Mouse (Mus musculus): ENCODE results near the gene Efna3.

Gene Efna3

DNA sequence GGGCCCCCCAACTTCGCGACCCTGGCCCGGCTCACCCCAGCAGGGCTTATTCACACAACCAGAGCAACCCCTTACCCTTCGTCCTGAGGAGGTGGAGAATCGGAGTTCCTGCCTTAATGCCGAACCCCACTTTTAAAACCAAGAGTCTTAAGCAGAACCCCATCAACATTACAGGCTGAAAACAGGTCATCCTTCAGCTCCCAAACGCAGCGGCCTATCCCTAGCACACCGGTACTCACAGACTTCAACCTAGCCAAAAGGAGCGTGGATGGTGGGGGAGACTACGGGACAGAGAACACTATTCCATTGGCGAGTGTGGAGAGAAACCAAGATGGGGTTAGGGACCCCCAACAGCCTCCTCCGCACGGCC is 649 bp downstream of the Efna3 start:
- peaks cover 71% of the 10 kb centered on the region for H3K4me1 ChIP-seq (replicated peaks; ENCODE audit: low read depth, low read length)
- no peaks in the 10 kb centered on the region for H3K9me3 ChIP-seq (ENCODE audit: low read length)
- H3K4me3 ChIP-seq (replicated peaks; ENCODE audit: low read length), result peak overlapping the region; percentile 84
- TF ChIP-seq CTCF (conservative IDR thresholded peaks at IDR 0.05; ENCODE audit: low read length) (no peak), NANOG (IDR thresholded peaks at IDR 0.05; ENCODE audit: borderline replicate concordance, low read length) (no peak), POU5F1 (IDR thresholded peaks at IDR 0.05; ENCODE audit: borderline replicate concordance, low read length) (no peak)
- H3K27me3 ChIP-seq (ENCODE audit: insufficient read depth, low read length), result peaks cover 70% of the 10 kb centered on the region
- H3K36me3 ChIP-seq (ENCODE audit: insufficient read depth, low read length), result no peaks in the 10 kb centered on the region

DNA sequence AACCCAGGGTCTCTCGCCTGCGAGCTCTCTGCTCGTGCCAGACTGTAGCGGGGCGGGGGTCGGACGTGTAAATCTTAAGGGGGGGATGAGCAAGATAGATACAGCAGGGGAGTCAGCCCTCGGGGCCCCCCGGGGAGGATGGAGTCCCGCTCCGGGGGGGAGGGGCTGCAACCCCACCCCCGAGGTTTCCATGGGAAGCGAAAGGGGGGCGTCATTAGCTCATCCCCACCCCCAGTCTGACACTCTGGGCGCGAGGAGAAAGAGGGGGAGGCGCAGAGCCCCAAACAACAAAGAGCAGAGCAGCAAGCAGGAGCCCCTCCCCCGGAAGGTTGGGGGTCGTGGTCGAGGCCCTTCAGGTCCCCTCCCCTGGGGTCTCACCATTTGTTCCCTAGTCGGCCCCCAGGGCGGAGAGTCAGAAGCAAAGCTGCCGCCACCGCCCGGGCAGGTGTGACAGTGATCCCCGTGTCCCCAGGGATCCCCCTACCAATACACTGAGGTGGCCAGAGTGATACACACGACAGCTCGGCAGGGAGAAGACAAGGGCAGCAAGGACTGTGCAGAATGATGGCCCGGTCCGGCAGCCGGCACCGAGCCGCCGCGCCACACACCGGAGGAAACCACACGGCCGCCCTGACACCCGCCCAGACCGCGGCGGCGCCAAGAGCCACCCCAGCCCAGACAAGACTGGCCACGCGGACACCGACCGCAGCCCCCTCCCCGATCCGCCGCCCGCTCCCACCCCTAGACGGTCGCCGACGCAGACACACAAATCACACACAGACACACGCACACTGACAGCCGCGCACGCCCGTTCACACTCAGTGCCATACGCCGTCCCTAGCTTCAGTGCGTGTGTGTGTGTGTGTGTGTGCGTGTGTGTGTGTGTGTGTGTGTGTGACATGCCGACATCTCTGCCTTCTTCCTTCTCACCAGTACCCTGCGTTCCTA is 1.3 kb downstream of the Efna3 start:
- TF ChIP-seq NANOG (IDR thresholded peaks at IDR 0.05; ENCODE audit: borderline replicate concordance, low read length), result no peak
- TF ChIP-seq CTCF (conservative IDR thresholded peaks at IDR 0.05; ENCODE audit: low read length), result no peak
- TF ChIP-seq POU5F1 (IDR thresholded peaks at IDR 0.05; ENCODE audit: borderline replicate concordance, low read length), result no peak
- Histone ChIP-seq H3K27me3 (ENCODE audit: insufficient read depth, low read length) (peaks cover 70% of the 10 kb centered on the region), H3K4me3 (replicated peaks; ENCODE audit: low read length) (peak overlapping the region; percentile 84), H3K9me3 (ENCODE audit: low read length) (no peaks in the 10 kb centered on the region), H3K36me3 (ENCODE audit: insufficient read depth, low read length) (no peaks in the 10 kb centered on the region), H3K4me1 (replicated peaks; ENCODE audit: low read depth, low read length) (peaks cover 71% of the 10 kb centered on the region)

GRCm38 (mm10) chr3:89320581-89321182 is 2.1 kb downstream of the Efna3 start:
- Histone ChIP-seq H3K27me3 (ENCODE audit: insufficient read depth, low read length) (peaks cover 72% of the 10 kb centered on the region), H3K9me3 (ENCODE audit: low read length) (no peaks in the 10 kb centered on the region), H3K4me3 (replicated peaks; ENCODE audit: low read length) (peak overlapping the region; percentile 84), H3K4me1 (replicated peaks; ENCODE audit: low read depth, low read length) (peaks cover 75% of the 10 kb centered on the region), H3K36me3 (ENCODE audit: insufficient read depth, low read length) (no peaks in the 10 kb centered on the region)
- TF ChIP-seq CTCF (conservative IDR thresholded peaks at IDR 0.05; ENCODE audit: low read length), result no peak

DNA sequence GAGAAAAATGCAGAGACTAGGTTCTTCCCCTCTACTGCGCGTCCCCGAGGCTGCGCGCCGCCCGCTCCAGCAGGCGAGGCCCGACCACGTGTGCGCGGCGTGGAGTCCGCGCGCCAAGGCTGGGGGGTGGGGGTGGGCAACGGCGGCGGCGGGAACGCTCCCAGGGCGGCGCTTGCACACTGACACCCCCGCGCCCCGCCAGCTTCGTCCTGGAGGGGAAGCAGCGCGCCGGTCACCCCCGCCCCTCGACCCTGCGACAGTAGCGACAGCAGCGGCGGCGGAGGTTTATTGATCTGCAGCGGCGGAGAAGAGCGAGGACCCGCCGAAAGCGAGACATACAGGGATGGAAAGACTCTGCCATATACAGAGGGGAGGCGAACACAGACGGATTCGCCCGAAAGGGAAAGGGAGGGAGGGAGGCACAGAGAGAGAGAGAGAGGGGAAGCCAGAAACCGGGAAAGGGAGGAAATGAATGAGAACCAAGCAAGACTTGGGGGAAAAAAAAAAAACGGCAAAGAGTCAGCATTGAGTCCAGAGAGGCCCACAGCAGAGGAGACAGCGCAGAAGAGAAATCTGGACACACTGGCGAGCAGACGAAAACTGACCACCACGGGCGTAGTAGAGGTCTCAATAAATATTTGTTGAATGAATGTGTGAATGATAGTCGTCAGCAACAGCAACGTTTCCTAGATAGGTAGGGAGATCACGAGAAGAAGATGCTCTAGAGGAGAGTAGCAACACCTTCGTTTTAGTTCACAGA is 3.0 kb downstream of the Efna3 start:
- peaks cover 69% of the 10 kb centered on the region for H3K27me3 ChIP-seq (ENCODE audit: insufficient read depth, low read length)
- TF ChIP-seq NANOG (IDR thresholded peaks at IDR 0.05; ENCODE audit: borderline replicate concordance, low read length) (no peak), POU5F1 (IDR thresholded peaks at IDR 0.05; ENCODE audit: borderline replicate concordance, low read length) (no peak), CTCF (conservative IDR thresholded peaks at IDR 0.05; ENCODE audit: low read length) (no peak)
- H3K4me1 ChIP-seq (replicated peaks; ENCODE audit: low read depth, low read length), result peaks cover 81% of the 10 kb centered on the region
- no peaks in the 10 kb centered on the region for H3K9me3 ChIP-seq (ENCODE audit: low read length)
- peak overlapping the region; percentile 84 for H3K4me3 ChIP-seq (replicated peaks; ENCODE audit: low read length)
- H3K36me3 ChIP-seq (ENCODE audit: insufficient read depth, low read length), result no peaks in the 10 kb centered on the region

GRCm38 (mm10) chr3:89318971-89319590 is 3.7 kb downstream of the Efna3 start:
- Histone ChIP-seq H3K4me3 (replicated peaks; ENCODE audit: low read length) (peak overlapping the region; percentile 65), H3K9me3 (ENCODE audit: low read length) (no peaks in the 10 kb centered on the region), H3K4me1 (replicated peaks; ENCODE audit: low read depth, low read length) (peaks cover 86% of the 10 kb centered on the region), H3K27me3 (ENCODE audit: insufficient read depth, low read length) (peaks cover 69% of the 10 kb centered on the region), H3K36me3 (ENCODE audit: insufficient read depth, low read length) (no peaks in the 10 kb centered on the region)
- TF ChIP-seq NANOG (IDR thresholded peaks at IDR 0.05; ENCODE audit: borderline replicate concordance, low read length) (no peak), CTCF (conservative IDR thresholded peaks at IDR 0.05; ENCODE audit: low read length) (no peak), POU5F1 (IDR thresholded peaks at IDR 0.05; ENCODE audit: borderline replicate concordance, low read length) (no peak)

DNA sequence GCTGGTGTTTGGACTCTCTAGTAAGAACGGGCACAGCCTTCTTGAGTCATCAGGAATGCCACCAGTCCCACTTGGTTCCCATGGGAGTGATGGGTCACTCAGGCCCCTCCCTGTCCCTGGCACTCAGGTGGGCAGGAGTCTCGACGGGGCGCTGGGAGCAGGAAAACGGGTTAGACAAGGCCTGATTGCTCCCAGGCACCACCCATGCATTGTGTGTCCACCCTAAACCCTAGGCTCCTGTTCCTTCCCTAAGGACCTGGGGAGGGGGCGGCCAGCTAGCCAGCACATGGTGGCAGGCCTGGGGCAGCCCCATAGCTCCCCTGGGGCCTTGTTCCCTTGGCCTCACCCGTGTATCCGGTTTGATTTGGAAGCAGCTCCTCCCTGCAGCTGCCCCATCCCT is 4.4 kb downstream of the Efna3 start:
- H3K36me3 ChIP-seq (ENCODE audit: insufficient read depth, low read length), result no peaks in the 10 kb centered on the region
- H3K4me3 ChIP-seq (replicated peaks; ENCODE audit: low read length), result peak overlapping the region; percentile 29; the same call in 1 of the 2 replicates
- H3K27me3 ChIP-seq (ENCODE audit: insufficient read depth, low read length), result peaks cover 64% of the 10 kb centered on the region
- H3K9me3 ChIP-seq (ENCODE audit: low read length), result no peaks in the 10 kb centered on the region
- H3K4me1 ChIP-seq (replicated peaks; ENCODE audit: low read depth, low read length), result peaks cover 86% of the 10 kb centered on the region
- TF ChIP-seq NANOG (IDR thresholded peaks at IDR 0.05; ENCODE audit: borderline replicate concordance, low read length) (no peak), CTCF (conservative IDR thresholded peaks at IDR 0.05; ENCODE audit: low read length) (no peak), POU5F1 (IDR thresholded peaks at IDR 0.05; ENCODE audit: borderline replicate concordance, low read length) (no peak)

GRCm38 (mm10) chr3:89317246-89317645 is 5.5 kb downstream of the Efna3 start:
- H3K9me3 ChIP-seq (ENCODE audit: low read length), result no peaks in the 10 kb centered on the region
- no peaks in the 10 kb centered on the region for H3K36me3 ChIP-seq (ENCODE audit: insufficient read depth, low read length)

DNA sequence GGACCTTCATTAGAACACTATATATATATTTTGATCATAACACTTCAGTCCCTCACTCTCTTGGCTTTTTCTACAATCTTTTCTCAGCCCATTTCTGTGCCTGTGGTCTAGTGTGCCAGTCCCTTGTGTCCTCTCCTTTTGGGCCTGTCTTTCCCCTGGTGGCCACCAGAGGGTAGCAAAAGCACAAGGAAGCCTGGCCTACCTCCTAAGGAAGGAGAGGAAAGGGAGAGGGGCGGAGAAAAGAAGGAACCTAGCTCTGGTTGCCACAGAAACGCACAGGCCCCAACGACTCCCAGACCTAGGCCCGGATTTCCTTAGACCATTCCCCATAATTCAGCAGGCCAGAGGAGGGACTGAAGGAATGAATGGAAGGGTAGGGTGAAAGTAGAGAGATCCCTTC is 5.9 kb downstream of the Efna3 start:
- TF ChIP-seq NANOG (IDR thresholded peaks at IDR 0.05; ENCODE audit: borderline replicate concordance, low read length) (no peak), POU5F1 (IDR thresholded peaks at IDR 0.05; ENCODE audit: borderline replicate concordance, low read length) (no peak), CTCF (conservative IDR thresholded peaks at IDR 0.05; ENCODE audit: low read length) (peak; percentile 99)
- Histone ChIP-seq H3K4me3 (replicated peaks; ENCODE audit: low read length) (peak overlapping the region; percentile 75), H3K27me3 (ENCODE audit: insufficient read depth, low read length) (peaks cover 53% of the 10 kb centered on the region), H3K4me1 (replicated peaks; ENCODE audit: low read depth, low read length) (peaks cover 76% of the 10 kb centered on the region), H3K36me3 (ENCODE audit: insufficient read depth, low read length) (no peaks in the 10 kb centered on the region), H3K9me3 (ENCODE audit: low read length) (no peaks in the 10 kb centered on the region)

More at GRCm38 (mm10) chr3:89317246-89317645, 5.5 kb downstream of the Efna3 start:
- H3K4me1 ChIP-seq (replicated peaks; ENCODE audit: low read depth, low read length), result peaks cover 80% of the 10 kb centered on the region
- no peak overlapping the region for H3K4me3 ChIP-seq (replicated peaks; ENCODE audit: low read length)
- no peak for TF ChIP-seq NANOG (IDR thresholded peaks at IDR 0.05; ENCODE audit: borderline replicate concordance, low read length)
- no peak for TF ChIP-seq CTCF (conservative IDR thresholded peaks at IDR 0.05; ENCODE audit: low read length)
- no peak for TF ChIP-seq POU5F1 (IDR thresholded peaks at IDR 0.05; ENCODE audit: borderline replicate concordance, low read length)
- peaks cover 57% of the 10 kb centered on the region for H3K27me3 ChIP-seq (ENCODE audit: insufficient read depth, low read length)
